Mouse (Mus musculus) adrenal gland, adult (tissue): ENCODE results near the gene Nipsnap2.
"Not testable (repeated sequence)": the region's sequence is repeated elsewhere in the genome, so short reads cannot be mapped to it uniquely, and the experiment has no call there.

Experiments used
- DNase-seq, 2 experiments: peaks; one replicate each; pipeline ENCODE4 v3.0.0; 2022 to 2023; ENCODE audit warnings: low spot score in 1 of 2; ENCODE audit not compliant: inconsistent age in 2 of 2

Gene Nipsnap2

GRCm38 (mm10) chr5:129724834-129725773 is at the start of gene Nipsnap2:
TSS of gene Nipsnap2 (plus strand) at chr5:129725063.
- DNase-seq, result peak; percentile 95 to 99

GRCm38 (mm10) chr5:129685141-129685540 is 39.7 kb upstream of the Nipsnap2 start:
- DNase-seq, result not testable (repeated sequence)

- DNase-seq, result peak; percentile 61 to 91
Measured at GRCm38 (mm10) chr5:129687621-129688020, 37.2 kb upstream of the Nipsnap2 start.

- no peak for DNase-seq
Measured at GRCm38 (mm10) chr5:129690528-129690927, 34.3 kb upstream of the Nipsnap2 start.

GRCm38 (mm10) chr5:129700506-129700905 is 24.4 kb upstream of the Nipsnap2 start:
- DNase-seq, result no peak

- DNase-seq, result peak; percentile 23 to 71
Measured at GRCm38 (mm10) chr5:129701706-129702105, 23.2 kb upstream of the Nipsnap2 start.

- peak in 1 of 2 experiments; percentile 61 for DNase-seq
Measured at GRCm38 (mm10) chr5:129703368-129703767, 21.5 kb upstream of the Nipsnap2 start.

- no peak for DNase-seq
Measured at GRCm38 (mm10) chr5:129708412-129708811, 16.5 kb upstream of the Nipsnap2 start, which contains the start of gene Sept14. TSS of gene Sept14 (minus strand) at chr5:129708512.

GRCm38 (mm10) chr5:129715326-129715861 is 9.5 kb upstream of the Nipsnap2 start, which contains the start of gene Mrps17:
TSS of gene Mrps17 (plus strand) at chr5:129715497.
- DNase-seq, result peak; percentile 94 to 97

- DNase-seq, result no peak
Measured at GRCm38 (mm10) chr5:129717016-129717415, 7.8 kb upstream of the Nipsnap2 start.

GRCm38 (mm10) chr5:129720176-129720575 is 4.7 kb upstream of the Nipsnap2 start:
- DNase-seq, result no peak

- DNase-seq, result peak in 1 of 2 experiments; percentile 52
Measured at GRCm38 (mm10) chr5:129724268-129724667, 595 bp upstream of the Nipsnap2 start.

GRCm38 (mm10) chr5:129725774-129726392 is 1.0 kb downstream of the Nipsnap2 start:
- peak in 1 of 2 experiments; percentile 33 for DNase-seq

- no peak for DNase-seq
Measured at GRCm38 (mm10) chr5:129726784-129727183, 1.9 kb downstream of the Nipsnap2 start.

- DNase-seq, result no peak
Measured at GRCm38 (mm10) chr5:129729286-129729685, 4.4 kb downstream of the Nipsnap2 start.

- DNase-seq, result peak; percentile 84 to 85
Measured at GRCm38 (mm10) chr5:129730344-129730743, 5.5 kb downstream of the Nipsnap2 start.

GRCm38 (mm10) chr5:129731021-129731420 is 6.2 kb downstream of the Nipsnap2 start:
- DNase-seq, result no peak

GRCm38 (mm10) chr5:129740976-129741375 is 16.1 kb downstream of the Nipsnap2 start:
- DNase-seq, result peak; percentile 26 to 75

GRCm38 (mm10) chr5:129742903-129743488 is 18.1 kb downstream of the Nipsnap2 start:
- no peak for DNase-seq

- no peak for DNase-seq
Measured at GRCm38 (mm10) chr5:129744050-129744449, 19.2 kb downstream of the Nipsnap2 start.

GRCm38 (mm10) chr5:129756886-129757285 is 32.0 kb downstream of the Nipsnap2 start:
- no peak for DNase-seq
